Mouse (Mus musculus) forelimb bud, embryonic 11.5 days (tissue): ENCODE measurements at regions not wholly inside any gene's neighbourhood (a gene's known extent, or its start where the extent isn't known, plus 50 kb on each side); places are given as distances from the start of the nearest gene placed in this dataset.

Experiments
- DNase-seq: peaks from one replicate; pipeline ENCODE4 v3.0.0-alpha.2; 2012; ENCODE audit warnings: low read depth, low spot score

DNA sequence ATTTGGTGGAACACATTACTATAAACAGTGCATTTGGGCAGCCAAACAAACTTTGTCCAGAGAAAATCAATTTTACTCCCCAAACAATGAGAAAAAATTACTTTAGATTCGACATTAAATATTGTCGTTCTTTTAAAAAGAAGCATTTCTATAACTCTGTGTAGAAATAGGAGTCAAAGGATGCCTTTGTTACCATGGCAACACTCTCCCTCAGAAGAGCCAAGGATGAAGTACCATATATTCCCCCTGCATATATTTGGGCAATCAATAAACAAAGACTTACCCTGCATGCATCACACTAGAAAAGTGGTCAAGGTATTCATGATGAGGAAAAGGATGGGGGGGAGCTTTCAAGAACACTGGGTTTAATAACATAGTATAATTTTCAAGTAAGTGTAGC, 70.9 kb upstream of the Tenm2 start:
- DNase-seq, result no peak
